Mouse (Mus musculus): Measurements from ENCODE around the gene Ptges3l.

GRCm38 (mm10) chr11:101446319-101446718, 21.2 kb upstream of the Ptges3l start:
- TF ChIP-seq CTCF (IDR thresholded peaks at IDR 0.05; ENCODE audit: low read depth) (no peak), EP300 (IDR thresholded peaks at IDR 0.05; ENCODE audit: low read depth) (no peak)
